Mouse (Mus musculus) retina, postnatal 7 days (tissue): ENCODE results near the gene Hcrt.
"Not testable (repeated sequence)": the region's sequence is repeated elsewhere in the genome, so short reads cannot be mapped to it uniquely, and the experiment has no call there.

Source experiments
- DNase-seq: peaks from one replicate; pipeline ENCODE4 v3.0.0-alpha.2; 2012; ENCODE audit warnings: low read depth, low spot score

Gene Hcrt

GRCm38 (mm10) chr11:100762831-100763230 is at the start of gene Hcrt:
TSS of gene Hcrt (minus strand) at chr11:100762931.
- DNase-seq, result no peak

- DNase-seq, result no peak
These were observed 48.4 kb upstream of the Hcrt start for GRCm38 (mm10) chr11:100811132-100811531.

GRCm38 (mm10) chr11:100810516-100810915 is 47.8 kb upstream of the Hcrt start:
- DNase-seq, result no peak

- no peak for DNase-seq
These were observed 43.9 kb upstream of the Hcrt start for GRCm38 (mm10) chr11:100806380-100807305.

- no peak for DNase-seq
These were observed 42.8 kb upstream of the Hcrt start for GRCm38 (mm10) chr11:100805535-100805934.

GRCm38 (mm10) chr11:100804409-100804808 is 41.7 kb upstream of the Hcrt start:
- no peak for DNase-seq

DNA sequence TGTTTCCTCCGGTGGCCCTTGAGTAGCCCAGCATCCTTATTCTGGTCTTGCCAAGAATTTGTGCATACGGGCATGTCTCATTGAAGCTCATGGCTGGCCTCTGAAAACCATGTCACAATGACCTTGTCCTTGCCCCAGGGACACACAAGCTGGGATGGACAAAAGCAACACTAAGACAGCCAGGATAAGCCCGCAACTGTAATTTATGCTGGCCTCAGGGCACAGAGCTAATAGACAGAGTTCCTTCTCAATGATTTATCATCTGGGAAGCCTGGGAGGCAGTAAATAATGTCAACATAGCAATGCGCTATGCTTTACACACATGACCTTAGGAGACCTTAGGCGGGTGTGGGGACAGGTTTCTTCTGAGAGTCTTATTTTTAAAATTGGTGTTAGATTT is 36.7 kb upstream of the Hcrt start:
- no peak for DNase-seq

DNA sequence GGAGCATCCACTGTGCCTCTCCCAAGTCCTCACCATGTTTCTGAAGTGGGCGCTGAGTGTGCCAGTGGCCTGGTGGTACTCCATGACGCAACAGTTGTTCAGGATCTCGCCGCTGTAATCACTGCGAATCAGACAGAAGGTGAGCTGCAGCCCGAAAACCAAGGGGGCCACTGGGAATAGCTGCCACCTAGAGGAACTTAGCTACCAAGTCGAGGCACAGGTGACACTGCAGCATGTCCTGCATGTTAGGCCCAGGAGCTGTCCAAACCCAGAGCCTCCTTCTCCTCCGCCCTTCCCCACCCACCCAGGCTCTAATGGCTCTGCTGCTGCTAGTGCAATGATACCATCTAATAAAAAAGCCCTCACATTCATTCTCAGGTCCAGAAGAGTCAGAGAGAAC is 33.9 kb upstream of the Hcrt start:
- no peak for DNase-seq

GRCm38 (mm10) chr11:100795386-100795785 is 32.7 kb upstream of the Hcrt start:
- DNase-seq, result no peak

DNA sequence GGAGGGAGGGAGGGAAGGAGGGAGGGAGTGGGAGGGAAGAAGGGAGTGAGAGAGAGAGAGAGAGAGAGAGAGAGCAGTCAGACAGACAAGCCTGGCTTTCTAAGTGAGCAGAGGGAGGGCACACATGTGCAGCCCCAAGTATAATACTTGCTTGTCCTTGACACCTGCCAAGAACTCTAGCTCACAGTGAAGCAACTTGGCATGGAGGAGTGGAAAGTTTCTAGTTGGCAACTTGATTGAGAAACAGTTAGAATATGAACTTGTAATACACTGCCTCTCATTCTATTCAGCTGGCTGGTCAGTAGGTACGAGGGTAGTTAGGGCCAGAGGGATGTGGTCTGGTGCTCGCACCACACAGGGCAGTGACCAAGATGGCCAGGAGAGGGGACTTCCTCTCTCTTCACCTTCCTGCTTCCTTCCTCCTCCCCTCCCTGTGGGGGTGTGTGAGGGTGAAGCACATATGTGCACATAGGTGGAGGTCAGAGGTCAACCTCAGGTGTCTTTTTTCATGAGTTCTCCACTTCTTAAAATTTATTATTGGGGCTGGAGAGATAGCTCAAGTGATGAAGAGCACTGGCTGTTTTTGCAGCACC is 28.8 kb upstream of the Hcrt start:
- DNase-seq, result no peak

DNA sequence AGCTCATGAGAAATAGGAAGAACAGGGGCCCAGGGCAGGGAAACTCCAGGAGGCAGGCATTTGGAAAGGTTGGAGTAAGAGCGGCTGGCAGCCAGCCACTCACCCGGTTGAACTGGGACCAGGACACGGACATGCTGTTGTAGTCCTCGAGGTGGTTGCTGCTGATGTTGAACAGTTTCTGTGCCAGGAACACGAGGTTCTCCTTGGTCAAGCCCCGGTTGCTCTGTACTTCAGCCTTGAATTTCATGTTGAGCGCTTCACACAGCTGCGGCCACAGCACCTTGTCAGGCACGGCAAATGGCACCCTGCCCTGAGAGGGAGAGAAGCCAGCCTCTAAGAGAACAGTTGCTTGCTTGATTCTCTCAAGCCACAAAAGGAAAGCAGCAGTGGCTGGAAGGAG is 27.9 kb upstream of the Hcrt start:
- DNase-seq, result not testable (repeated sequence)

DNA sequence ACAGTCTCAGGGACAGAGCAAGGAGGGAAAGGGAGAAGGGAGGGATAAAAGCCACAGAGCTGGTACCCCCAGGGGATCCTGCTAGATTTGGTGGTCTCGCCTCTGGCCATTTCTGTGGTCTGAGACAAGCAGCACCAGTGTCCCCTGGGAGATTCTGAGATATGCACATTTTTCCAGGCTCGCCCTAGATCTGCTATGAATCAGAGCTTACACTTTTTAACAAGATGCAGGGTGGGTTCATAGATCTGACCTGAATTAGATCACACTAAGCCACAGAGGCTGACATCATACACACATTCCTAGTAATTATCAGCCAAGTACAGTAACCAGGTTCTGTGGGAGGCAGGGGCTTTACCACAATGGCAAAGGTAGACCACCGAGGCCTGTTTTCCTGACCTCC is 27.0 kb upstream of the Hcrt start:
- DNase-seq, result no peak

DNA sequence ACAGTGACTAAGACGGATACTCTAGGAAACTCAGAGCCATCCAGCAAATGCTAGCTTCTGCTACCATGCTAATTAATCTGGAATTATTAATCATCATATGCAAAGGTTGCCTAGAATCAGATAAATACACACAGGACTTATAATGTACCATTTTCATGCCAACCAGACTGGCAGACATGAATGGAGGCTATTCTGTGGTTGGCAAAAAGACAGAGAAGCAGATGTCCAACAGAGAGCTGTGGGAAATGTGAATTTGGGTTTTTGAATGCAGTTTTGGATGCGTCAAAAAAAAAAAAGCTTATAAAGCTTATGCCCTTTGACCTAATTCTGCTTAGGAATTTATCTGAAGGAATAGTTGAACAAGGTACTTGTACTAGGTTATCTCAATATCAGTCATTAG is 23.0 kb upstream of the Hcrt start:
- DNase-seq, result no peak

DNA sequence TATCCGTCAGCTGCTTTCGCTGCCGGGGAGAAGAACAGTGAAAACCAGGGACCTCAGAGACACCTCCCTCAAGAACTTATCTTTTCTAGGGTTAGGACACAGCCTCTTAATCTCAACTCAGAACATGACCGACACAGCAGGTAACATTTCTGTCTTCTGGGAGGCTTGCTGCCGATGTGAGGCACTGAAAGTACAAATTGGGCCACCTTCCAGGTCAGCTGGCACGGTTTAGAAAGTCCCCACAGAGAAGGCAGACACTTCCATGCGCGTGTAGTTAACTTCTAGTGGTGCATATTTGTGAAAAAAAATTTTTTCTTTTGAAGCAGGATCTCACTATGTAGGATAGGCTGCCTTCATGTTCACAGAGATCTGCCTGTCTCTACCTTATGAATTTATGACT is 21.6 kb upstream of the Hcrt start:
- no peak for DNase-seq

DNA sequence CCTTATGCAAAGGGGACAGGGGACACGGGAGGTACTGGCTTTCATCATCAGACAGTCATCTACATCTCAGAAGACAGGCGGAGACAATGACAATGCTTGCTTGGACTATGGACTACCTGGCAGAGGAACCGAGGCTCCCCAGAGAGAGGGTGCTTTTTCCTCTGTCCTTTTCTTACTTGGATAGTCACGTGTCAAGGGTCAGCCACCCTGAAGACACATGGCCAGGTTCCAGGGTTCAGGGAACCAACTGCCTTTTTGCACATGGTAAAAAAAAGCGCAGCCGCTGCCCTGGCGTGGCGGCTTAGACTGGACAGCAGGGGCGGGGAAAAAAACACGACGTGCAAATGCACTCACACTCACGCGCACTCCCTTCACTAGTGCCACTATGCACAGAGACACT is 19.8 kb upstream of the Hcrt start:
- no peak for DNase-seq

DNA sequence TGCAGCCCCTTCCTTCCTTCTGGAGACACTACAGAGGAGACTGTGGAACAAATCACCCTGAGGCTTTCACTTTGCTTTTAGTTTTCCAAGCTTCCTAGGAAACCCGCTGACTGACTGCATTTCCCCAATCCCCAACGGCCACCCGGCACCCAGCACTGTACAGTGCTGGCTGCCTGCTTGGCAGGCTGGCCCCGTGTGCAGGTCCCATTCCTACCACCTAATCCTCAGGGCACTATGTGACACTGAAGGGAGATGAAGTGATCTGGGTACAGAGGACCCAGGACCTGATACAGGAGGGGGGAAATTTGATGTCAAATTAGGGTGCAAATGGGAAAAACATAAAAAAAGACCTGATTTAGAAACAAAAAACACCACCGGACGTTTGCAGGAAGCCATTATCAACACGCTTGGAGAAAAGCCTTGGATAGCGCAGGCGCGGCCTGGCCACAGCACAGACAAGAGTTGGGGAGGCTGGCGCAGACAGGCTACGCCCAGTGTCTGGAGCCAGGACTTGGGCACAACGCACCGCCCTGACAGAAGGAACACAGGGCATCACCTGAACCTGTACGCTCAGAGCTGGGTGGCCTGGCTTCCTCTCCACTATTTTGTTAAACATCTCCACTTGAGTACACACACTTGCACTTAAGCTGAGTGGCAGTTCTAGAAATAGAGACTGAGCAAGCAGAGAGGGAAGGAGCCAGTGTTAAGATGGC is 19.2 kb upstream of the Hcrt start:
- DNase-seq, result no peak

GRCm38 (mm10) chr11:100780247-100780646 is 17.5 kb upstream of the Hcrt start:
- no peak for DNase-seq

GRCm38 (mm10) chr11:100778069-100778468 is 15.3 kb upstream of the Hcrt start:
- no peak for DNase-seq

DNA sequence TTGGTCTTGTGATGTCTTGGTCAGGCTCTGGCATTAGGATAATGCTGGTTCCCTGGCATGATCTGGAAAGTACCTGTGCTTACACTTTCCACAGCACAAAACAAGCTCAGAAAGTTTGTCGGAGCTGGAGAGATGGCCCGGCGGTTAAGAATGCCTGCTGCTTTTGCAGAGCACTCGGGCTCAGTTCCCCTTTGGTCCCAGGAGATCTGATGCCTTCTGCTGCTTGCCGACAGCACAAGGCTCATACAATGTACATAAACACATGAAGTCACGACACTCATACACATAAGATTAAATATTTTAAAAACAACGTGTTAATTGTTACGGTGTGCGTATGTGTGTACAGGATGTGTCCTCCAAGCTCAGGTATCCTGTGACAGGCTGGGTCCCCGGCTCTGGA is 13.2 kb upstream of the Hcrt start:
- DNase-seq, result no peak

GRCm38 (mm10) chr11:100774261-100774660 is 11.5 kb upstream of the Hcrt start:
- DNase-seq, result no peak

DNA sequence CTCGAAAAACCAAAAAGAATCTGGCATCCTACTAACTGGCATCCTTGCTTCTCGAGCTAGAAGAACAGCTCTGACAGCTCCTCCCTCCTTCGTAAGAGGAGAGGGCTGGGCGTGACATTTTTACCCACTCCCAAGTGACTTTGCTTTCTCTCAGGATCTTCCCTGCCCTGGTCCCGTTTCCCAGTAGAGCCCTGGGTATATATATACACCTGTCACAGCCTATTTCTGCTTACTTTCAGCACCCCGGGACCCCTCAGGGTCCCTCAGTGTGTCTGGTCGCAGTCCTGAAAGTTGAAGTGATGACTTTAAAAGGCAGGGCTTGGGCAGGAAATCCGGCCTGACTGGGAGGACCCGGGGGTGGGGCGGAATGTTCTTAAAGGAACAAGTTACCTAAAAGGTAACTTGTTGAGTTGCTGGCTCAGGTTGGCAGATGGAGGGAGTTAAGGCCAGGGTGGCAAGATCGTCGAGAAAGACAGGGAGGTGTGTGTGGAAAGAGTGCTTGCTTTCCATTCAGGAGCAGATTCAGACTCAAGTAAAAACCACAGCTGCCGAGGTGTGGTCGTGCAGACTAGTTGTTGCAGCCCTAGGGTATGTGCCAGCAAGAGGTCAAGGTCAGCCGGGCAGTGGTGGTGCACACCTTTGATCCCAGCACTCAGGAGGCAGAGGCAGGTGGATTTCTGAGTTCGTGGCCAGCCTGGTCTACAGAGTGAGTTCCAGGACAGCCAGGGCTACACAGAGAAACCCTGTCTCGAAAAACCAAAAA is 8.1 kb upstream of the Hcrt start, which contains the start of gene Ghdc:
Gene Ghdc, minus strand, starts transcription at position 312 of the 763 bp plus-strand sequence.
- DNase-seq, result peak; percentile 43

- DNase-seq, result no peak
These were observed 7.2 kb upstream of the Hcrt start for GRCm38 (mm10) chr11:100769980-100770379.
